Mouse (Mus musculus) mouse embryonic stem cell (cell line): Measurements from ENCODE around the gene Tmem87b.

Source experiments
- in situ Hi-C, 2 experiments: fragments of 300-500 bp; cut with MboI; formaldehyde crosslinking; loops; 1 replicate in 1 of 2; 3 replicates in 1 of 2; pipeline ENCODE4 v1.14.3; 2019 to 2020; ENCODE audit warnings: low sequenced_read_pairs in 2 of 2, low pct_unique_long_range_greater_than_20kb in 1 of 2, mixed read lengths in 1 of 2; ENCODE audit not compliant: unreplicated experiment in 1 of 2

Gene Tmem87b

GRCm38 (mm10) chr2:128865061-128865460 is 47.1 kb downstream of the Tmem87b start:
- in situ Hi-C loops = no loop called here

- in situ Hi-C loops = no loop called here
Observed at GRCm38 (mm10) chr2:128871656-128872055, 53.7 kb downstream of the Tmem87b start.

GRCm38 (mm10) chr2:128872256-128872655 is 54.3 kb downstream of the Tmem87b start:
- in situ Hi-C loops = no loop called here

- in situ Hi-C loops = loop anchor here in 1 of 2 experiments (25.0 kb wide), 1 partner anchor 387 kb away; no protein-coding TSS in a partner anchor
Observed at GRCm38 (mm10) chr2:128875526-128875925, 57.6 kb downstream of the Tmem87b start.

- in situ Hi-C loops = loop anchor here in 1 of 2 experiments (25.0 kb wide), 1 partner anchor 381 kb away; no protein-coding TSS in a partner anchor
Observed at GRCm38 (mm10) chr2:128881236-128881635, 63.3 kb downstream of the Tmem87b start.

- in situ Hi-C loops = loop anchor here in 1 of 2 experiments (25.0 kb wide), 1 partner anchor 377 kb away; no protein-coding TSS in a partner anchor
Observed at GRCm38 (mm10) chr2:128885225-128885811, 67.4 kb downstream of the Tmem87b start.

GRCm38 (mm10) chr2:128887866-128888550 is 70.1 kb downstream of the Tmem87b start:
- in situ Hi-C loops = loop anchor here in 1 of 2 experiments (25.0 kb wide), 1 partner anchor 374 kb away; no protein-coding TSS in a partner anchor

GRCm38 (mm10) chr2:128890661-128891335 is 72.9 kb downstream of the Tmem87b start:
- in situ Hi-C loops = loop anchor here (10.0 to 25.0 kb wide), 2 partner anchors 164 to 372 kb away; no protein-coding TSS in a partner anchor

- in situ Hi-C loops = loop anchor here (10.0 to 25.0 kb wide), 2 partner anchors 163 to 370 kb away; no protein-coding TSS in a partner anchor
Observed at GRCm38 (mm10) chr2:128892180-128892721, 74.3 kb downstream of the Tmem87b start.

- in situ Hi-C loops = no loop called here
Observed at GRCm38 (mm10) chr2:128902843-128903242, 84.9 kb downstream of the Tmem87b start.

- in situ Hi-C loops = no loop called here
Observed at GRCm38 (mm10) chr2:128903661-128904060, 85.7 kb downstream of the Tmem87b start.
